Mouse (Mus musculus) C2C12 (cell line): ENCODE results near the gene Itgax.

Experiments
- CTCF ChIP-seq: IDR thresholded peaks from one replicate; pipeline ENCODE4 v1.5.1; 2011; ENCODE audit not compliant: control insufficient read depth, insufficient read depth, insufficient read length
- MAX ChIP-seq: IDR thresholded peaks from one replicate; pipeline ENCODE4 v1.6.1; 2011; ENCODE audit warnings: mild to moderate bottlenecking, control low read depth
- USF1 ChIP-seq: IDR thresholded peaks from one replicate; pipeline ENCODE4 v1.6.1; 2011; ENCODE audit warnings: low read depth, mild to moderate bottlenecking, control low read depth, moderate library complexity

- no peak for TF ChIP-seq CTCF
- no peak for TF ChIP-seq MAX
- no peak for TF ChIP-seq USF1
Measured at GRCm38 (mm10) chr7:128154924-128155323, 25.6 kb downstream of the Itgax start.
